Mouse (Mus musculus): ENCODE measurements at regions not wholly inside any gene's neighbourhood (a gene's known extent, or its start where the extent isn't known, plus 50 kb on each side); places are given as distances from the start of the nearest gene placed in this dataset.

DNA sequence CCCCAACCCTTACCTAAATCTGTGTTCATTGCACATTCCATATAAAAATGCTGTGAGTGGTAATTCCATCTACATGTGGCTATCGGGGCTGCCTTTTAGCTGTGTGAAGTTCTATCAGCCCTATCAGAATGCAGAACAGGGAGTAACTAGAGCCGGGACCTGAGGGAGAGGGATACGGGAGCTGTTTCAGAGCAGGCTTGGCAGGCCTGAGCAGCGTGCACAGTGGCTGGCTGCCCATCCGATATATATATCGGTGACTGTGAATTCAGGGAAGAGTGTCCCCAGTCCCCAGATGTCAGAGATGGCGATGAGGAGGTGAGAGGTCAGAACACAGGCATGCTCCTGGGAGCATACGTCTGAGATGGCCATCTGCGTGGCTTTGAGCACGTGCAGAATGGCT, 79.0 kb downstream of the Arl4c start:
- ATAC-seq (replicated peaks; ENCODE audit: poor library complexity, severe bottlenecking): no peak

GRCm38 (mm10) chr1:88622356-88622755, 79.7 kb downstream of the Arl4c start:
- ATAC-seq (replicated peaks; ENCODE audit: poor library complexity, severe bottlenecking): no peak

GRCm38 (mm10) chr1:88621214-88621613, 80.8 kb downstream of the Arl4c start:
- ATAC-seq (replicated peaks; ENCODE audit: poor library complexity, severe bottlenecking): 0 out of 2 replicates have a peak, but pooled peaks have one; percentile 30

- no peak for ATAC-seq (replicated peaks; ENCODE audit: poor library complexity, severe bottlenecking)
These were observed 89.0 kb downstream of the Arl4c start for GRCm38 (mm10) chr1:88613007-88613406.

- no peak for ATAC-seq (replicated peaks; ENCODE audit: poor library complexity, severe bottlenecking)
These were observed 90.8 kb downstream of the Arl4c start for GRCm38 (mm10) chr1:88611241-88611640.

DNA sequence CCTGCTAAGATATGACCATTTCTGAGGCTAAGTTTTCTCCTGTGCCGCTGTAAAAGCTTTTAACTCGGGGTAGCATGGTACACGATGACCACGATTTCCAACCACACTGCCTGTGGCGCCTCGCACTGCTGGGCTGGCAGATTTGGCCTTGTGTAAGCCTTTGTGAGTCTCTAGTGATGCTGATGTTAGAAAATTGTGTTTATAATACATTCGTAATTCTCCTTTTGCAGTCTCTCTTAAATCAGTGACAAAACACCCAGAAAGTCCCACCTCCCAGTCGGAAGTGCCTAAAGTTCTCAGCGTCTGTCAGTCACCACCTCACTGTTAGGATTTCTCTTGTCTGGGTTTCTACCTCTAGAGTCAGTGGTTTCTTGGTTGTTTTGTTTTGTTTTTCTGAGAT, 91.2 kb downstream of the Arl4c start:
- ATAC-seq (replicated peaks; ENCODE audit: poor library complexity, severe bottlenecking): no peak

DNA sequence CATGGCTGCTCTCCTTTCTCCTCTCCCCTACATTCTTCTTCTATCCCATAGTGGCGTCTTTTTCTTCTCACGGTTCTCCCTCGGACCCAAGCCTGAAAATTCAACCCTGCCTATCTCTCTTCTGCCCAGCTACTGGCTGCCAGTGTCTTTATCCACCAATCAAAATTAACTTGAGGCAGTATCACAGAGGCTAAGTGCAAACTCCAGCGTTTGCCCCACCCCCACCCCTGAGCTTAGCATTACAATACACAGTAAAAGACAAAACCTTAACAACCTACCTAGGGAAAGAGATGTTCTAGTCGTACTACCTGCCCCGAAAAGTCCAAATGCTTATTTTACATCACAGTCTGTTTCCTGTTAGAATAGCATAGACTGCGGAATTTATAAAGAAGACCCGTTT, 93.2 kb downstream of the Arl4c start:
- no peak for ATAC-seq (replicated peaks; ENCODE audit: poor library complexity, severe bottlenecking)

GRCm38 (mm10) chr1:88608236-88608635, 93.8 kb downstream of the Arl4c start:
- ATAC-seq (replicated peaks; ENCODE audit: poor library complexity, severe bottlenecking): no peak

- no peak for ATAC-seq (replicated peaks; ENCODE audit: poor library complexity, severe bottlenecking)
These were observed 95.8 kb upstream of the Glrp1 start for GRCm38 (mm10) chr1:88605616-88606190.

DNA sequence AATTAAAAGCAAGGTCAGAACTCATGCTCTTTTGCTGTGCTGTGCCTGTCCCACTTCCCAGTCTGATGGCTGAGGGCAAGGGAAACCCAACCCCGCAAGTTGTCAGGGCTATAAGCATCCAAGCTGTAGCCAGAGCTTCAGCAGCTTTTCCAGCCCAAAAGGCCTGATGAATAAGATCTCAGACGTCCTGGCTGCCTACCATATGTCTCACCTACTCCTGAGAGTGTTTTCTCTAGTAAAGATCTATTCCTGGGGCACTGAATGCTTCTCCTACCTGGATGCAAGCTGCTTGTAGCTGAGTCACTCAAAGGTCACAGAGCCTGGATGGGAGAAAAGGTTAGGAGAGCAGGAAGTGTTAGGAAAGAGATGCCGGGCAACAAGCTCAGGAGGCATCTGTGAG, 92.4 kb upstream of the Glrp1 start:
- ATAC-seq (replicated peaks; ENCODE audit: poor library complexity, severe bottlenecking): no peak

GRCm38 (mm10) chr1:88601801-88602200, 91.9 kb upstream of the Glrp1 start:
- ATAC-seq (replicated peaks; ENCODE audit: poor library complexity, severe bottlenecking): no peak

DNA sequence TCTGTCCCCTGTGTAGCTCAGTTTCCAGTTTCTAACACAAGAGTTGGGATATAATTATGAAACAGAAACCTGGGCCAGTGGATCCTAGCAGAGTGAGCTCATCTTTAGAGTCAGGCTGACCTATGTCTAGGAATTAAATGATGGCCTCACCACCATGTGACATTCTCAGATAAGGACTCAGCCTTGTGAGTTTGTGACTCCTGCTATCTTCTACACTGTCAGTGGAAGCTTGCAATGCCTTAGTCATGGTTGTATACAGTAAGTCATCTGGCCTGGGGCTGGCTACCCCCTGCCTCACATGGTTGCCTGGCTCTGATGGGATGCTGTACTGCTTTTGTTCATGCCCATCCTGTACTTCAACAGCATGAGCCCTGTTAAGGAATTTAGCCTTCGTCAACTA, 90.3 kb upstream of the Glrp1 start:
- no peak for ATAC-seq (replicated peaks; ENCODE audit: poor library complexity, severe bottlenecking)

DNA sequence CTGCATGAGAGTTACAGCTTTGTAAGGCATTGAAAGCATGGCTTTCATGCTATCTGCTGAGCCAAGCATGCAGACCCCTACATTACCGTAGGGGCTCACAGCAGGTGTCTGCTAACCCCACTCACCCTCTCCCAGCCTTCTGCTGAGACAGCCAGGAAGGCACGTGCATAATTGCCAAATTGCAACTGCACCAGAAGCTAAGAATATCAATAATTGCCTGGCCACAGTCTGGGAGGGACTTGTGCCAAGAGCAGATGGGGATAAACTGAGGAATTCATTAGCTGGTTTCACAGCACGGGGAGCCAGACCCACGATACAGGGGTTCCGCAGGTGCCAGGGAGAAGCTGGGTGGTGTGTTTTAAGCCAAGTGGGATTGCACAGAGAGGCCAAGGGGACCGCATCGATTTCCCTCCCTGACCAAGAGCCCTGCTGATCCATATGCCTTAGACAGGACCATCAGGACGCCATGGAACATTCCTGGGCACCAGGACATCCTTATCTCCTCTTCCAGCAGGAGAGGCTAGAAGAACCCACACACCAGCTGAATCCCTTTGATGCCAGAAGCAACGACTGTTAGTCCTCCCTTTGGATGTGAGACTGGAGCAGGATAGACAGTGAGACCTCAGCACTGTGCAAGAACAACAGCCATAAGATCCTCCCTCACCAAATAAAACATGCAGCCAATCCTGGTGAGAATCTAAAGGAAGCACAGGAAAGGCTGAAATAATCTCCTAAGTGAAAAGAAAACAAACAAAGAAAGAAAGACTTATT, 84.8 kb upstream of the Glrp1 start:
- ATAC-seq (replicated peaks; ENCODE audit: poor library complexity, severe bottlenecking): no peak

DNA sequence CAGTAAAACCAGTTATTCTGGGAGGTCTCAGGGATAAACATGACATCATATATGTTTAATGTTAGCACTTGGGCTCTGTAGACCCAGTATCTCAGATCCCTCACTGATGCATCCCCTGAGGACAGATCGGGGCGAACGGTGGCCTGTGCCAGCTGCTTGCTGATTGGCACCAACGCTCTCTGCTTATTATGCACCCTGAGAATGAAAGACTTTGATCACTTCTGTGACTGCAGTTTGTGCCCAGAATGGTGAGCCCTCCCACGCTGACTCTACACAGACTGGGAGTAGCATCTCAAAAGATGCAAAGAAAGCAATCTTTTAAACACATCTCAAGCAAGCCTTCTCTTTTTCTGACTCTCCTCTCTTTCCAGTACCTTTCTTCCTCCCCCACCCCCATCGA, 82.2 kb upstream of the Glrp1 start:
- ATAC-seq (replicated peaks; ENCODE audit: poor library complexity, severe bottlenecking): no peak

- no peak for ATAC-seq (replicated peaks; ENCODE audit: poor library complexity, severe bottlenecking)
These were observed 81.0 kb upstream of the Glrp1 start for GRCm38 (mm10) chr1:88590802-88591380.

DNA sequence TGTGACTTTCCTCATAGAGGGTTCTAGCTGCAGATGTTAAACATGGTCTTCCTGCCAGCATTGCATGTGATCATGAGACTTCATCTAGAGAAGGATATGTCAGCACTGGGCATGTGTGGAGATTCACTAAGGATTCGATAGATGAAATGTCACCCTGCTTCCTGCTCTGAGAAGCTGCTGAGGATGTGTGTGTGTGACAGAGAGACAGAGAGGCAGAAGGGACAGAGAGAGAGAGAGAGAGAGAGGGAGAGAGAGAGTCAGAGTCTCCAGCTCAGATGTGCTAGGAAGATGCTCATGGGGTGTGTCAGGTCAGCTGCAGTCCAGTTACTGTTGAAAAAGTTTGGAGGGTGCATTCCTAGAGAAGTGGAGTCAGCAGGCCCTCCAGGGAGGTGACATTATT, 78.9 kb upstream of the Glrp1 start:
- ATAC-seq (replicated peaks; ENCODE audit: poor library complexity, severe bottlenecking): no peak

DNA sequence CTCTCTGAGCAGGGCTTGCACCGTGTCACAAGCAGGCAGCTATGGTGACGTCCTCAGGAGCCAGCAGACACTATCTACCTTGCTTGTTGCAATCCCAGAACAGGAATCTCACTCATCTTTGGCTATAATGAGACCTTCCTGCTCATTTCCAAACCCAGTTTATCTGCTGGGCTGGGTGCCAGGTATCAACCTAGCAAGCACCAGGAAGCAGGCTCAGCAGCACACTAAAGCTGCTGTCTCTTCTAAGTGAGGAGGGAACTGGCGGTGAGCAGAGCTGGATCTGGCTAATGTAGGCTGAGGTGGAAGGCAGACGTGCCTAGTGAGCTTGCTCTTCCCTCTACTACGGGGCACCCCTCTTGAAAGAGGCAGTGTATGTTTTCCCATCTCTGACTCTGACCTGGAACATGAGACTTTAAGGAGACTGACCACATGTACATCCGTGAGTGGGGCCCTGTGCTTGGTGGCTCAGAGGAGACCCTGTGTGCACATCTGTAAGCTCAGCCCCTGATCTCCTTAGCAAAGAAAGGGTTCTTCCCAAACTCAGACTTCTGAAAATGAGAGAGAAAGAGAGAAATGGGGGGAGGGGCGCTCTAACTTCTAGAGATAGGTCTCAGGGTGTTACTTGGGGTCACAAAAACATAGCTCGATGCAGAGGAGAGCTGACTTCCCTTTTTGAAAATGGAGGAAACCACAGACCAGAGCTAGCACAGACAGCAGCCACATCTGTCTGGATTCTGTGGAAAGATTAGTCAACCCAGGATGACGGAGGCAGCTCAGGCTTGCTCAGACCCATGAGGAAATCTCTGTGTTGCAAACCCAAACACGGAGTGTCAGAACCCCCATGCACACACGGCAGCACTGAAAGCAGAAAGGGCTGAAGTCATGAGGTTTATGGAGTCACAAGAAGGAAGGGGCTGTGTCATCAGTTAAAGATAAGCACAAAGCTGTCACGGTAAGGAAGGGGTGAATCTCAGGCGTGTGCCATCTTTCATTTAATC, 77.3 kb upstream of the Glrp1 start:
- peak; percentile 90 for ATAC-seq (replicated peaks; ENCODE audit: poor library complexity, severe bottlenecking)

GRCm38 (mm10) chr1:88586128-88586527, 76.3 kb upstream of the Glrp1 start:
- ATAC-seq (replicated peaks; ENCODE audit: poor library complexity, severe bottlenecking): no peak

DNA sequence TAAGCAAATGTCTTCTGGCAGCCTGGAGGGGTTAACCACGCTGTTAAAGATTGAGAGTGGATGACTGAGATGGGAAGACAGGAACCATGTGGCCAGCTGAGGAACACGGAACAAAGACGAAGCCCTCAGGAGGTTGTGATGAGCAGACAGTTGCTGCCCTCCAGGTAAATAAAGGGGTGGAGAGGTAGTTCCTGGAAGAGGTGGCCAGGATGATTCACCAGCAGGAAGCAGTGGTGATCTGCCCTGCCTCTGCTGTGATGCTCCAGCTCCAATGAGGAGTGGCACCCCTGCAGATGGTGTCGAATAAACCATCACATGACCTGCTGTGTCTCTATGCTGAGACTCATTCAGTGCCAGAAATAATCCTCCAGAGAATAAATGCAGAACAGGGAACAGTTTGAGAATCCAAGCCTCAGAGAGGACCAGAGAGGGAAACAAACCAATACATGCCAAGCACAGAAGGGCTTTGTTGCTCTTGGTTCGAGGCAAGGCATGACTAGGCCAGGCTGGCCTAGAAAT, 74.7 kb upstream of the Glrp1 start:
- ATAC-seq (replicated peaks; ENCODE audit: poor library complexity, severe bottlenecking): no peak

- no peak for ATAC-seq (replicated peaks; ENCODE audit: poor library complexity, severe bottlenecking)
These were observed 68.4 kb upstream of the Glrp1 start for GRCm38 (mm10) chr1:88578231-88578620.
